In the genomic region with DNA sequence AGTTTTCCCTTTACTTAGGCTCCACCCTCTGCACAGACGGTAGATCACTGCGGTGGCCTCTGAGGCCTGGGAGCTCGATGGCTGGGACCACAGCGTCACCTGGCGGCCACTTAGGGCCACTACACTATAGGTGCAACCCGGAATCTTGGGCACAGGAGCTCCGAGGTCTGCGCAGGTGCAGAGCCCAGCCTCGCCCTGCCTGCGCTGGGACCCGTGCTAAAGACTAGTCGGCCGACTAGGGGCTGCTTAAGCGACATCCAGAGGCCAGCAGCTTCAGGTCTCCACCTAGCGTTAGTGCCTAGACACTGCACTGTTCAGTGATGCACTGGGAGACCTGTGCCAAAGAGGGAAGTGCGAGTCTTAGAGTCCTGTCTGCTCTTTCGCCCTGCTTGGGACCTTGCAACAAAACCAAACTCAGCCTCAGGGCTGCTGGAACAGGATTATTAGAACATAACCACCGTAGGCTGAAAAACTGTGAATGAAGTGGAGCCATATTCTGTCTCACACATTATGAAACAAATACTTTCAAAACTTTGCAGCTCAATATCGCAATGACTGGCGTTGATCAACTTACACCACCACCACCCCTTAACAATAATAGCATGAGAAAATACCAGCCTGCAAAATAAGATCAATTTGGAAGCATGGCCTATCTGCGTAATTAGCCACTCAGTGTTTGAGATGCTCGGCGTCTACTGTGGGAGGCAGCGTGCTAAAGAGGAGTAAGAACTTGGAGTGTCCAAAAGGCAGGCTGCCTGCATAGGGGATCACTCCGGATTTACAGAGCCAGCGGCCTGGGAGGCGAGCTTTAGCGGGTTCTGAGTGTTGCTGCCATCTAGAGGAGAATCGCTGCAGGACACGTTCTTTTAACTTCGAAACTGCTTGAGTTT, we compare ENCODE assay signal across 9 mouse cellular contexts. TPM values are rescaled to one million over a fixed set of nuclear protein-coding genes. Genes with fewer than 3 reads are reported as not detected.
A peak's percentile ranks its signal among the peaks of the same experiment; 100 is the strongest.
DNase-seq lines count a peak whose midpoint lies in the region; ATAC-seq and TF ChIP-seq lines count a peak whose summit lies in the region.
"Had no signal": no experiment of that assay in that cellular context is flagged by ENCODE, and none has a peak within 500 bp of the region (broad histone marks: within the 10 kb centered on the region; RNA-seq: fewer than 3 reads in every experiment).

No protein-coding gene starts in this region.

- H3K27ac ChIP-seq in hindbrain, embryonic 10.5 days: peak overlapping the region; percentile 40
- peak overlapping the region; percentile 54; the same call in 1 of the 2 replicates for H3K27ac ChIP-seq in lung, postnatal 0 days (ENCODE audit: low read length)

- peak; percentile 96 for TF ChIP-seq CTCF in lung, postnatal 0 days (IDR thresholded peaks at IDR 0.05)

- ATAC-seq in frontal cortex, adult (ENCODE audit: low TSS enrichment): peak; percentile 94
- ATAC-seq in lung, postnatal 0 days: peak; percentile 96

- no peak overlapping the region for H3K9ac ChIP-seq in lung, postnatal 0 days (replicated peaks; ENCODE audit: low read depth)

- H3K9me3 ChIP-seq in hindbrain, embryonic 10.5 days: no peaks in the 10 kb centered on the region
- H3K9me3 ChIP-seq in lung, postnatal 0 days (ENCODE audit: low read length): no peaks in the 10 kb centered on the region

- H3K4me1 ChIP-seq in hindbrain, embryonic 10.5 days (replicated peaks): peaks cover 7% of the 10 kb centered on the region; the same call in 1 of the 2 replicates
- peaks cover 5% of the 10 kb centered on the region; the same call in 1 of the 2 replicates for H3K4me1 ChIP-seq in lung, postnatal 0 days (ENCODE audit: insufficient read depth, low read depth, low read length)

- peak overlapping the region; percentile 60 for H3K4me2 ChIP-seq in lung, postnatal 0 days (replicated peaks; ENCODE audit: low read depth, low read length)

- 22% methylated on average over 31 of the region's 31 CpGs for WGBS in hindbrain, embryonic 10.5 days
- WGBS in lung, postnatal 0 days: 15% methylated on average over 31 of the region's 31 CpGs

- peak overlapping the region; percentile 38 for H3K4me3 ChIP-seq in hindbrain, embryonic 10.5 days
- peak overlapping the region; percentile 21 for H3K4me3 ChIP-seq in lung, postnatal 0 days (ENCODE audit: low read depth, low read length)
- H3K4me3 ChIP-seq: myocyte had no signal

- no peaks in the 10 kb centered on the region for H3K36me3 ChIP-seq in hindbrain, embryonic 10.5 days
- H3K36me3 ChIP-seq in lung, postnatal 0 days (ENCODE audit: insufficient read depth, low read length): no peaks in the 10 kb centered on the region

- DNase-seq in MEL-GATA-1-ER (ENCODE audit: extremely low read depth, low read depth): peak; percentile 90
- DNase-seq in cerebellum, adult 9-10 months: peak; percentile 73
- peak; percentile 85 for DNase-seq in hindbrain, embryonic 10.5 days (ENCODE audit: low spot score)
- peak; percentile 66 for DNase-seq in layer of hippocampus, adult 9-11 months
- DNase-seq in lung, postnatal 0 days (ENCODE audit: low spot score): peak; percentile 93
- peak; percentile 76 for DNase-seq in ovary, postnatal 14 days (ENCODE audit: low spot score)
- DNase-seq in thymus, postnatal 10 days (ENCODE audit: low spot score in 2 of 2): peak; percentile 91 to 93

- no peak for TF ChIP-seq EP300 in lung, postnatal 0 days (IDR thresholded peaks at IDR 0.05)

- no peaks in the 10 kb centered on the region for H3K27me3 ChIP-seq in hindbrain, embryonic 10.5 days (ENCODE audit: insufficient read depth, poor library complexity, severe bottlenecking)
- H3K27me3 ChIP-seq in lung, postnatal 0 days (replicated peaks; ENCODE audit: insufficient read depth, low read length): no peaks in the 10 kb centered on the region

RNA-seq across cellular contexts. Expression of a gene that starts 19.8 kb away (rescaled TPM):
- polyA plus RNA-seq in hindbrain, embryonic 10.5 days (2016; fragmentation: Nextera tagmentation; extraction: Ambion mirVana): 27.3 and 46.1 TPM in 2 replicates
- 2.8 and 4.7 TPM in 2 replicates for polyA plus RNA-seq in lung, postnatal 0 days (2015; fragmentation: Nextera tagmentation; extraction: Ambion mirVana)

Comparison
In these comparisons a context has a peak if more than half of its experiments do, and no peak if none do; other contexts are left out.
1. Peak in every context shown above with its lines: DNase-seq, ATAC-seq, H3K4me3 ChIP-seq and H3K27ac ChIP-seq.